Mouse (Mus musculus): Measurements from ENCODE around the gene Hydin.

DNA sequence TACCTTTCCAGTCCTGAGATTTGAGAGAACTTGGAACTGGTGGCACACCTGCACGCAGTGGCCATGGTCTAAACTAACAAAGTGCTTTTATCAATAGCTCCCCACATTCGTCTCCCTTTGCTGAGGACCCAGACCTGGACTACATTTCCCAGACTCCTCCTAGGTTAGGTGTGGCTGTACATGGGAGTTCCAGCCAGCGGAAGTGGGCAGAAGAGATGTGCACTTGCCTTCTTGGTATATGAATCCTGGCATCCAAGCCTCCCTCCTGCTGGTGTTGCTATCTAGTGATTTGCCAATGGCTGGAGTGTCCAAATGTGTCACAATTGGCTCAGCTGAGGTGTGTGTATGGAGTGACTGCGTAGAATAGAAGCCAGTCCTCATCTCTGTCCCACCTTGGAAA is 173.8 kb downstream of the Hydin start:
- TF ChIP-seq CTCF (IDR thresholded peaks at IDR 0.05; ENCODE audit: borderline replicate concordance, insufficient read depth, low read length) = no peak
- TF ChIP-seq POLR2A (IDR thresholded peaks at IDR 0.05; ENCODE audit: low read depth, low read length) = no peak

All from embryonic fibroblast, embryonic 13.5 days (primary cell).